Mouse (Mus musculus): Measurements from ENCODE around the gene Mthfs. TPM values are rescaled to one million over a fixed set of nuclear protein-coding genes. Genes with fewer than 3 reads are reported as not detected.

Gene Mthfs
- polyA plus RNA-seq, 1 experiment from 2014 or later, result 25.2 TPM

- no peaks in the 10 kb centered on the region for H3K4me1 ChIP-seq
- no peak for ATAC-seq (ENCODE audit: insufficient number of reproducible peaks, insufficient read depth, low FRiP score, low TSS enrichment)
- no peaks in the 10 kb centered on the region for H3K27me3 ChIP-seq
- H3K9me3 ChIP-seq, result no peaks in the 10 kb centered on the region
- H3K9ac ChIP-seq, result no peak overlapping the region
- no peaks in the 10 kb centered on the region for H3K36me3 ChIP-seq
- H3K27ac ChIP-seq, result no peak overlapping the region
- WGBS, result 85% methylated on average over 7 of the region's 7 CpGs
- no peak overlapping the region for H3K4me2 ChIP-seq (replicated peaks)
- no peak overlapping the region for H3K4me3 ChIP-seq
Observed at GRCm38 (mm10) chr9:89308357-89309194, 98.1 kb downstream of the Mthfs start.

- H3K4me2 ChIP-seq (replicated peaks), result no peak overlapping the region
- no peak overlapping the region for H3K4me3 ChIP-seq
- H3K4me1 ChIP-seq, result no peaks in the 10 kb centered on the region
- ATAC-seq (ENCODE audit: insufficient number of reproducible peaks, insufficient read depth, low FRiP score, low TSS enrichment), result no peak
- H3K36me3 ChIP-seq, result no peaks in the 10 kb centered on the region
- no peak overlapping the region for H3K9ac ChIP-seq
- H3K27me3 ChIP-seq, result no peaks in the 10 kb centered on the region
- H3K27ac ChIP-seq, result no peak overlapping the region
- 82% methylated on average over 2 of the region's 2 CpGs for WGBS
- H3K9me3 ChIP-seq, result no peaks in the 10 kb centered on the region
Observed at GRCm38 (mm10) chr9:89309195-89309535, 98.7 kb downstream of the Mthfs start.

- no peak for ATAC-seq (ENCODE audit: insufficient number of reproducible peaks, insufficient read depth, low FRiP score, low TSS enrichment)
Observed at GRCm38 (mm10) chr9:89311649-89312048, 101.2 kb downstream of the Mthfs start.

GRCm38 (mm10) chr9:89373731-89374130, 163.3 kb downstream of the Mthfs start:
- no peak overlapping the region for H3K9ac ChIP-seq
- ATAC-seq (ENCODE audit: insufficient number of reproducible peaks, insufficient read depth, low FRiP score, low TSS enrichment), result no peak
- 73% methylated on average over 1 of the region's 1 CpGs for WGBS
- H3K4me2 ChIP-seq (replicated peaks), result no peak overlapping the region
- H3K36me3 ChIP-seq, result no peaks in the 10 kb centered on the region
- no peaks in the 10 kb centered on the region for H3K9me3 ChIP-seq
- no peaks in the 10 kb centered on the region for H3K4me1 ChIP-seq
- H3K27me3 ChIP-seq, result no peaks in the 10 kb centered on the region
- no peak overlapping the region for H3K4me3 ChIP-seq
- H3K27ac ChIP-seq, result no peak overlapping the region

More at GRCm38 (mm10) chr9:89311649-89312048, 101.2 kb downstream of the Mthfs start:
- Histone ChIP-seq H3K27me3 (no peaks in the 10 kb centered on the region), H3K4me2 (replicated peaks) (no peak overlapping the region), H3K27ac (no peak overlapping the region), H3K36me3 (no peaks in the 10 kb centered on the region), H3K9me3 (no peaks in the 10 kb centered on the region), H3K4me3 (no peak overlapping the region), H3K9ac (no peak overlapping the region), H3K4me1 (no peaks in the 10 kb centered on the region)
- 65% methylated on average over 2 of the region's 2 CpGs for WGBS

GRCm38 (mm10) chr9:89374650-89375049, 164.2 kb downstream of the Mthfs start:
- no peaks in the 10 kb centered on the region for H3K27me3 ChIP-seq
- H3K9ac ChIP-seq, result no peak overlapping the region
- H3K4me2 ChIP-seq (replicated peaks), result no peak overlapping the region
- H3K27ac ChIP-seq, result no peak overlapping the region
- no peak overlapping the region for H3K4me3 ChIP-seq
- no peaks in the 10 kb centered on the region for H3K9me3 ChIP-seq
- ATAC-seq (ENCODE audit: insufficient number of reproducible peaks, insufficient read depth, low FRiP score, low TSS enrichment), result no peak
- 76% methylated on average over 4 of the region's 4 CpGs for WGBS
- no peaks in the 10 kb centered on the region for H3K36me3 ChIP-seq
- no peaks in the 10 kb centered on the region for H3K4me1 ChIP-seq

- Histone ChIP-seq H3K9me3 (no peaks in the 10 kb centered on the region), H3K4me3 (no peak overlapping the region), H3K36me3 (no peaks in the 10 kb centered on the region), H3K4me1 (no peaks in the 10 kb centered on the region), H3K4me2 (replicated peaks) (no peak overlapping the region), H3K9ac (no peak overlapping the region), H3K27ac (no peak overlapping the region), H3K27me3 (no peaks in the 10 kb centered on the region)
- ATAC-seq (ENCODE audit: insufficient number of reproducible peaks, insufficient read depth, low FRiP score, low TSS enrichment), result no peak
- WGBS, result 91% methylated on average over 1 of the region's 1 CpGs
Observed at GRCm38 (mm10) chr9:89403031-89403430, 192.6 kb downstream of the Mthfs start.

Other genes starting within 250 kb of the Mthfs start
- not detected in 2 replicates for gene Trim43b, start 117.8 kb upstream of the Mthfs start, polyA plus RNA-seq (2016; fragmentation: Nextera tagmentation; extraction: Ambion mirVana)
- gene Bcl2a1b, start 11.5 kb upstream of the Mthfs start, polyA plus RNA-seq (2016; fragmentation: Nextera tagmentation; extraction: Ambion mirVana), result 0.54 and 1.2 TPM in 2 replicates
- 1.2 TPM in 1 of 2 replicates, not detected in the other for gene Gm29094, start 11.3 kb upstream of the Mthfs start, polyA plus RNA-seq (2016; fragmentation: Nextera tagmentation; extraction: Ambion mirVana)